Mouse (Mus musculus) liver, adult 2 months (tissue): ENCODE results near the gene Sox18.

Source experiments
- CTCF ChIP-seq: fragments of 200-500 bp; IDR thresholded peaks from 2 replicates; pipeline ENCODE4 v1.5.1; 2011; ENCODE audit warnings: low read depth, low read length, control low read depth
- POLR2A ChIP-seq: fragments of 200-500 bp; IDR thresholded peaks from 2 replicates; pipeline ENCODE4 v1.6.1; 2011; ENCODE audit warnings: low read length, control low read depth; ENCODE audit not compliant: insufficient read depth; ENCODE audit errors: extremely low read depth

GRCm38 (mm10) chr2:181680716-181681117 lies 9.3 kb upstream of the Sox18 start:
- no peak for TF ChIP-seq CTCF
- no peak for TF ChIP-seq POLR2A
